Mouse (Mus musculus) 416B (cell line): ENCODE measurements around the gene A930018P22Rik.

Source experiments
- DNase-seq: peaks from one replicate; pipeline ENCODE4 v3.0.0; 2011; ENCODE audit warnings: low read depth

Gene A930018P22Rik

GRCm38 (mm10) chr2:104157831-104158230 is 35.3 kb downstream of the A930018P22Rik start:
- no peak for DNase-seq

GRCm38 (mm10) chr2:104163418-104163817 is 40.8 kb downstream of the A930018P22Rik start:
- DNase-seq, result no peak

GRCm38 (mm10) chr2:104163978-104164487 is 41.5 kb downstream of the A930018P22Rik start:
- DNase-seq, result no peak

GRCm38 (mm10) chr2:104165631-104166030 is 43.1 kb downstream of the A930018P22Rik start:
- no peak for DNase-seq

- no peak for DNase-seq
These were observed 45.2 kb downstream of the A930018P22Rik start for GRCm38 (mm10) chr2:104167765-104168164.

GRCm38 (mm10) chr2:104168186-104168896 is 45.8 kb downstream of the A930018P22Rik start:
- DNase-seq, result no peak

- DNase-seq, result no peak
These were observed 50.3 kb downstream of the A930018P22Rik start for GRCm38 (mm10) chr2:104172695-104173348.

GRCm38 (mm10) chr2:104173431-104173830 is 50.9 kb downstream of the A930018P22Rik start:
- no peak for DNase-seq
